Mouse (Mus musculus) thymus, adult 2 months (tissue): ENCODE measurements around the gene Etl4. TPM values are rescaled to one million over a fixed set of nuclear protein-coding genes. Genes with fewer than 3 reads are reported as not detected.

Experiments
- DNase-seq: peaks from one replicate; pipeline ENCODE4 v3.0.0; 2021
- H3K27ac ChIP-seq: fragments of 200-500 bp; 2 replicates; pipeline ENCODE4 v1.5.1; 2012; ENCODE audit warnings: low read length, control low read depth; ENCODE audit not compliant: control insufficient read depth, insufficient read depth
- H3K27me3 ChIP-seq: fragments of 200-500 bp; 2 replicates; pipeline ENCODE4 v1.6.1; 2012; ENCODE audit warnings: mild to moderate bottlenecking, low read length, moderate library complexity, mixed read lengths; ENCODE audit not compliant: control insufficient read depth, insufficient read depth
- H3K36me3 ChIP-seq: fragments of 200-500 bp; 2 replicates; pipeline ENCODE4 v1.6.1; 2012; ENCODE audit warnings: mild to moderate bottlenecking, low read length, moderate library complexity; ENCODE audit not compliant: control insufficient read depth, insufficient read depth
- H3K4me1 ChIP-seq: fragments of 200-500 bp; replicated peaks from 2 replicates; pipeline ENCODE4 v1.6.1; 2012; ENCODE audit warnings: low read length; ENCODE audit not compliant: control insufficient read depth, insufficient read depth
- H3K4me3 ChIP-seq: fragments of 200-500 bp; 2 replicates; pipeline ENCODE4 v1.5.1; 2012; ENCODE audit warnings: mild to moderate bottlenecking, low read length, control low read depth, moderate library complexity; ENCODE audit not compliant: control insufficient read depth, insufficient read depth
- CTCF ChIP-seq: fragments of 200-500 bp; IDR thresholded peaks from 2 replicates; pipeline ENCODE4 v1.5.1; 2012; ENCODE audit warnings: mild to moderate bottlenecking, control low read depth, low read length, moderate library complexity, borderline replicate concordance; ENCODE audit not compliant: control insufficient read depth, poor library complexity, insufficient read depth; ENCODE audit errors: extremely low read depth
- POLR2A ChIP-seq: fragments of 200-500 bp; IDR thresholded peaks from 2 replicates; pipeline ENCODE4 v1.6.1; 2012; ENCODE audit warnings: mild to moderate bottlenecking, low read length, control low read depth, moderate library complexity; ENCODE audit not compliant: control insufficient read depth, poor library complexity, insufficient read depth; ENCODE audit errors: extremely low read depth
- WGBS: fragments of 180-500 bp; shearing (Covaris S2); methylation state at CpG from one replicate; pipeline ENCODE4 v1.1.7; 2018; 5-methylcytosine and 5-hydroxymethylcytosine counted together
- polyA plus RNA-seq: library from polyadenylated mRNA; depleted of rRNA; stranded (reverse); fragments of >200 nt; gene quantifications from 2 replicates; pipeline ENCODE4 v1.2.3, GENCODE M21; 2012

The Etl4 gene
- polyA plus RNA-seq, 1 experiment = 9.7 TPM

- Histone ChIP-seq H3K4me1 (no peaks in the 10 kb centered on the region), H3K4me3 (no peak overlapping the region), H3K27me3 (no peaks in the 10 kb centered on the region), H3K27ac (no peak overlapping the region), H3K36me3 (no peaks in the 10 kb centered on the region)
- WGBS = 60% methylated on average over 2 of the region's 2 CpGs
- no peak for TF ChIP-seq CTCF
- TF ChIP-seq POLR2A = no peak
- DNase-seq = no peak
Measured at GRCm38 (mm10) chr2:20291741-20292110, 382.1 kb downstream of the Etl4 start.

GRCm38 (mm10) chr2:20293336-20293735 lies 383.8 kb downstream of the Etl4 start:
- no peak overlapping the region for H3K27ac ChIP-seq
- no peak for TF ChIP-seq CTCF
- TF ChIP-seq POLR2A = no peak
- no peak for DNase-seq
- no peaks in the 10 kb centered on the region for H3K4me1 ChIP-seq
- no peaks in the 10 kb centered on the region for H3K27me3 ChIP-seq
- WGBS = 23% methylated on average over 8 of the region's 8 CpGs
- H3K36me3 ChIP-seq = no peaks in the 10 kb centered on the region
- H3K4me3 ChIP-seq = no peak overlapping the region

DNA sequence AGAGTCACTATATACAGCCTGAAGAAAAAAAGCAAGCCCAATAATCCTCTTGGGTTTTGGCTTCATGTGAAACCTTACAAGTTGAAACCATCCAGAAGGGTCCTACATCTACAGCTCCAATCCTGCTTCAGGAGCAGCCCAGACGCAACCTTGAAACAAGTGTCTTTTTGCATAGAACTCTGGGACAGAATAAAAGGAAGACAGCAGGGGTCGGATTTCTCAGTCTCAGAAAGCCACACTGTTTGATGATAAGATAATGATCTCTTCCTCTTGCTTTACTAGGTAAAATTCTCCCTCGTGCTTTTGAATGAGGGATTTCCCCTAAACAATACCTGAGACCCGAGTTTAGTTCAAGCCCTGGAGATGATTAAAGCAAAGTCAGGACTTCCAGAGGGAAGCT lies 385.0 kb downstream of the Etl4 start:
- Histone ChIP-seq H3K4me1 (no peaks in the 10 kb centered on the region), H3K36me3 (no peaks in the 10 kb centered on the region), H3K27me3 (no peaks in the 10 kb centered on the region), H3K4me3 (no peak overlapping the region), H3K27ac (no peak overlapping the region)
- WGBS = 8% methylated on average over 4 of the region's 4 CpGs
- no peak for TF ChIP-seq POLR2A
- TF ChIP-seq CTCF = no peak
- no peak for DNase-seq

GRCm38 (mm10) chr2:20302517-20302916 lies 392.9 kb downstream of the Etl4 start:
- TF ChIP-seq CTCF = no peak
- TF ChIP-seq POLR2A = no peak
- WGBS = 94% methylated on average over 3 of the region's 3 CpGs

GRCm38 (mm10) chr2:20324954-20325353 lies 415.4 kb downstream of the Etl4 start:
- Histone ChIP-seq H3K27ac (no peak overlapping the region), H3K27me3 (no peaks in the 10 kb centered on the region), H3K4me3 (no peak overlapping the region), H3K4me1 (no peaks in the 10 kb centered on the region), H3K36me3 (no peaks in the 10 kb centered on the region)
- TF ChIP-seq POLR2A (no peak), CTCF (no peak)
- DNase-seq = no peak
- 71% methylated on average over 1 of the region's 1 CpGs for WGBS

More at GRCm38 (mm10) chr2:20302517-20302916, 392.9 kb downstream of the Etl4 start:
- Histone ChIP-seq H3K27me3 (no peaks in the 10 kb centered on the region), H3K4me1 (no peaks in the 10 kb centered on the region), H3K27ac (no peak overlapping the region), H3K36me3 (no peaks in the 10 kb centered on the region), H3K4me3 (no peak overlapping the region)
- no peak for DNase-seq

- WGBS = 93% methylated on average over 6 of the region's 6 CpGs
- Histone ChIP-seq H3K4me1 (no peaks in the 10 kb centered on the region), H3K36me3 (no peaks in the 10 kb centered on the region), H3K27ac (no peak overlapping the region), H3K4me3 (no peak overlapping the region), H3K27me3 (no peaks in the 10 kb centered on the region)
- TF ChIP-seq CTCF (no peak), POLR2A (no peak)
- DNase-seq = no peak
Measured at GRCm38 (mm10) chr2:20336176-20336575, 426.6 kb downstream of the Etl4 start.

DNA sequence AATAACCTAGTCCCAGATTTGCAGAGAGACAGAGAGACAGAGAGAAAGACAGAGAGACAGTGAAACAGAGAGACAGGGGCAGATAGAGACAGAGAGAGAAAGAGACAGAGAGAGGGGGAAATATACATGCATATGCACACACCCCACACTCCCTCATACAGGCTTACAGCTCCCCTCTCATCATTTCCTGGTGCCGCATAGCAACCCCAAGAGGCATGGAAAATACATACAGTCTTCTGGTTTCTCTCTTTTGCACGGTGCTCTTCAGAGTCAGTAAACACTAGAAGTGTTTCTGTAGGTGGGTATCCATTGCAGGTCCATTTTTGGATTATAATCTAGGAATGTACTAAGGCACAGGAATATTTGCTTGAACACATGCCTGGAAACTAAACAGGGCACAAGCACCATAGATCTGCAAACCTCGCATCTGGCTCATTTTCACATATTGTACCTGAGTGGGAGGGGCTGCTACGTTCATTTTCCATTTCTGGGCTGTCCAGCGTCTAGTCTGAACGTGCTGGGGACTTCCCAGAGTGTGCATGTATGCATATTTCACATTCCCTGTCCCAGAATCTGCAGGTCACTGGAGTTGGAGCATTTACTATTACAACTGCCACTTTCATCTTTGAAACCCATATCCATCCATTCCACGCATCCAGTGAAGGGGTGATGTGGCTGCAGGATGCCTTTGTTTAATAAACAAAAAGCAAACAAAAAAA lies 429.6 kb downstream of the Etl4 start:
- no peaks in the 10 kb centered on the region for H3K36me3 ChIP-seq
- H3K4me1 ChIP-seq = no peaks in the 10 kb centered on the region
- H3K27ac ChIP-seq = no peak overlapping the region
- no peaks in the 10 kb centered on the region for H3K27me3 ChIP-seq
- TF ChIP-seq CTCF = no peak
- TF ChIP-seq POLR2A = no peak
- DNase-seq = no peak
- 28% methylated on average over 7 of the region's 7 CpGs for WGBS
- no peak overlapping the region for H3K4me3 ChIP-seq
